Mouse (Mus musculus): Measurements from ENCODE around the gene Ptafr. TPM values are rescaled to one million over a fixed set of nuclear protein-coding genes. Genes with fewer than 3 reads are reported as not detected.

The Ptafr gene
- polyA plus RNA-seq (2012; fragmentation: generic; extraction: Trizol), result under 1 TPM in 1 of 2 experiments, not detected in 1; 0.04 TPM

DNA sequence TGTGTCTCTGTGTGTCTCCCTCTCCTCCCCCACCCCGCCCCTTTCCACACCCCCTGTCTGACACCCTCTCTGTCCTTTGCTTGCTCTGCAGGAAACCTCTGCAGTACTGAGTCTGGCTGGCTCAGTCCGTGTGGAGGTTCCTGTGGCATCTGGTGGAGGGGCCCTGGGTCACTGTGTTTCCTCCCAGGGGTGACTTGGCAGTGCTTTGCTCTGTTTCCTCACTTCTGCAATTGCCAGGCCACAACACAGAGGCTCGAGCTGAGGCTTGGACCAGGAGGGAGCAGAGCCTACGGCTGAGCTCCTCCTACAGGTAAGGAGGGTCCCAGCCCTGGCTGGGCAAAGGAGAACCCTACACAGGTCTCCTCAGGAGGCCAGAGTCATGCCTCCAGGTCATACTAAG, at the start of gene Ptafr:
TSS of gene Ptafr (plus strand) at position 103 of the 400 bp plus-strand sequence.

GRCm38 (mm10) chr4:132532981-132533916, 30.6 kb upstream of the Ptafr start, which contains the start of gene Atpif1:
Atpif1 (minus strand) TSS chr4:132533659.

GRCm38 (mm10) chr4:132535406-132536121, 28.3 kb upstream of the Ptafr start, which contains the start of gene Dnajc8:
Dnajc8 (plus strand) TSS chr4:132535550.

Other genes with a start within 250 kb of the Ptafr start
- 10 to 100 TPM; 38.7 to 52.4 TPM for gene Trnau1ap, start 234.5 kb upstream of the Ptafr start, polyA plus RNA-seq (2012; fragmentation: generic; extraction: Trizol)
- gene Rcc1, start 210.5 kb upstream of the Ptafr start, polyA plus RNA-seq (2012; fragmentation: generic; extraction: Trizol), result 10 to 100 TPM; 16.4 to 28.5 TPM
- gene Phactr4, start 141.6 kb upstream of the Ptafr start, polyA plus RNA-seq (2012; fragmentation: generic; extraction: Trizol), result 1 to 10 TPM; 2.6 to 5.9 TPM
- 1 to 10 TPM; 1.6 to 5.1 TPM for gene Med18, start 100.1 kb upstream of the Ptafr start, polyA plus RNA-seq (2012; fragmentation: generic; extraction: Trizol)
- gene Sesn2, start 53.6 kb upstream of the Ptafr start, polyA plus RNA-seq (2012; fragmentation: generic; extraction: Trizol), result 10 to 100 TPM in 1 of 2 experiments, 1 to 10 TPM in 1; 9.2 to 25.8 TPM
- gene Atpif1, start 30.4 kb upstream of the Ptafr start, polyA plus RNA-seq (2012; fragmentation: generic; extraction: Trizol), result 100 to 1,000 TPM; 397 to 898 TPM
- gene Dnajc8, start 28.5 kb upstream of the Ptafr start, polyA plus RNA-seq (2012; fragmentation: generic; extraction: Trizol), result 10 to 100 TPM; 29.3 to 74.5 TPM
- gene Eya3, start 74.9 kb downstream of the Ptafr start, polyA plus RNA-seq (2012; fragmentation: generic; extraction: Trizol), result 10 to 100 TPM in 1 of 2 experiments, 1 to 10 TPM in 1; 5.2 to 12.4 TPM
- 1 to 10 TPM; 2.1 to 7.6 TPM for gene Xkr8, start 168.5 kb downstream of the Ptafr start, polyA plus RNA-seq (2012; fragmentation: generic; extraction: Trizol)
- gene Smpdl3b, start 193.2 kb downstream of the Ptafr start, polyA plus RNA-seq (2012; fragmentation: generic; extraction: Trizol), result 1 to 10 TPM; 5.7 to 7.7 TPM
- 10 to 100 TPM; 21.8 to 42.1 TPM for gene Rpa2, start 204.3 kb downstream of the Ptafr start, polyA plus RNA-seq (2012; fragmentation: generic; extraction: Trizol)
- not detected for gene Themis2, start 232.3 kb downstream of the Ptafr start, polyA plus RNA-seq (2012; fragmentation: generic; extraction: Trizol)

Measured in C3H10T1/2 (cell line).